Mouse (Mus musculus) MN1 (cell line): Measurements from ENCODE around the gene Tcf12.
A peak's percentile ranks its signal among the peaks of the same experiment; 100 is the strongest.

Experiments used
- DNase-seq: peaks from one replicate; pipeline ENCODE4 v3.0.0-alpha.2; 2016; ENCODE audit warnings: low spot score

The Tcf12 gene

DNA sequence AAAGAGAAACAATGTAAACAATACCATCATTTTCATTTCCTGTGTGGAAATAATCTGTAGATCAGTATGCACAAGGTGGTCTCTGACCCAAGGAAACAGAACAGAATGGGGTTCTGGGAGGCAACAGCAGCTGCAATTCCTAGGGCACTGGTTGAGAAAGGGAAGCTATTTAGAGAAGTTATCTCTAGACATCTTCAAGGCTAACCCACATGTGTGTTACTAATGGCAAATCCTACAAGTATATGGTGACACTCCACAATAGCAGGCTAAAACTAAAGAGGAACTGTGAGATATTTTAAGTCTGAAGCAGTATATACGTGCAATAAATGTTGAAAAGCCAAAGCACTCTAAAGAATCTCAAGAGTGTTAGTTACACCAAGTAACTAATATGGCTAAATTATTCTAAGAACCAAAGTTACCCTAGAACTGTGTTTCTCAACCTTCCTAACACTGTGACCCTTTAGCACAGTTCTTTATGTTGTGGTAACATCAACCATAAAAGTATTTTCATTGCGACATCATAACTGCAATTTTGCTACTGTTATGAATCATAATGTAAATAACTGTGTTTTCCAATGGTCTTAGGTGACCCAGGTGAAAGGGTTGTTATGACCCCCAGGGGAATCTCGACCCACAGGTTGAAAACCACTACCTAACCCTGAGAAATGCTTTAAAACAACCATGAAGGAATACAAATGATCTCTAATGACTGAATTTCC is 22.6 kb downstream of the Tcf12 start:
- no peak for DNase-seq

GRCm38 (mm10) chr9:72085017-72085416 is 26.7 kb downstream of the Tcf12 start:
- DNase-seq: peak; percentile 6

DNA sequence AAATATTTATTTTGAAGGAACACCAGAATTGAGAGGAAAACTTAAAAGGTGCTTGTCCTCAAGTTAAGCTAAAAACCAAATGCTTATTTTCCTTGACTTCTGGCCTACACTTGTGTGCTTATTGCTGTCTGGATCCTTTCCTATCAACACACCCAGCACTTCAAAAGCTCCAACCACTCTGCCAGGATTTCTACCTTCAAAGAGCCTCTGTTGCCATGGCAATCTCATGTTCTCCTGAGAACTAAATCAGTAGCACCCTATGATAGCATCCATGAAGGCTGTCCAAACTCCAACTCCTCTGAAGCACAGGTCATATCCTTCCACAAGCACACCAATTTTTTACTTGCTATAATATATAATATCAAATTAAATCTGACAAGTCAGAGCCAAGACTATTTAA is 27.5 kb downstream of the Tcf12 start:
- DNase-seq: peak; percentile 11

- no peak for DNase-seq
Observed at GRCm38 (mm10) chr9:72076158-72076557, 35.5 kb downstream of the Tcf12 start.

DNA sequence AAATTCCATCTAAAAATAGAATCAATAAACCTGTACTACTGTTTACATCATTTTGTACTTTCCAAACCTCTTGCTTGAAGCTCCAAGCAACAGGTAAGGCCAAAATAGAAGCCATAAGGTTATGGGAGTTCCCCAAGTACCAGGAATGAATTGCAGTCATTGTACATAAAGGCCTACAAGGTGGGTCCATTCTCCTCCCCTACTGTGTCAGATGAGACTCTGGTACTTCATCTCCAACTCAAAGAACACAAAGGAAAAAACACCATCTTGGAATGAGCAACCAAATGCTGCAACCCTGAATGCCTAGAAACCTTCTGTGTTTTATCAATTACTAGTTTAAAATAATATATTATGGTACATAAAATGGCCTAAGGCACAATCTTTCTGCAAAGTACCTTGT is 45.5 kb downstream of the Tcf12 start:
- DNase-seq: no peak

- no peak for DNase-seq
Observed at GRCm38 (mm10) chr9:72053144-72053543, 58.5 kb downstream of the Tcf12 start.

GRCm38 (mm10) chr9:72040156-72040555 is 71.5 kb downstream of the Tcf12 start:
- no peak for DNase-seq

DNA sequence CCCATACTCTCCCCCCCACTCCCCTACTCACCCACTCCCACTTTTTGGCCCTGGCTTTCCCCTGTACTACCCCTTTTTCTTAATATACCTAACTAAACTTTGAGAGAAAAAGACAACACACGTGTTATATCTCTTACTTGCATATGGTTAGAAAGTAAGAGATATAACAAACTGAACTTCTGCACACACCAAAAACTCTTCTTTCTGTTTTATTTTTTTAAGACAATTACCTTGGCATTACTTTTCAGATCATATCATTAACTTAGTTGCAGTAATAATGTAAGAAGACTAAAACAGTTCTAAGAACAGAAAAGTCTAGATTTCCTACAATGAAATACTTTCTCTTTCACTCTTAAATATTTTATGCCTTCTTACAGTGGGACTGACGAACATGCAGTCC is 72.3 kb downstream of the Tcf12 start:
- DNase-seq: no peak

- DNase-seq: no peak
Observed at GRCm38 (mm10) chr9:72037059-72037516, 74.6 kb downstream of the Tcf12 start.

GRCm38 (mm10) chr9:72036257-72036656 is 75.4 kb downstream of the Tcf12 start:
- no peak for DNase-seq

GRCm38 (mm10) chr9:72033271-72033670 is 78.4 kb downstream of the Tcf12 start:
- DNase-seq: no peak

- DNase-seq: no peak
Observed at GRCm38 (mm10) chr9:72030274-72030673, 81.4 kb downstream of the Tcf12 start.

DNA sequence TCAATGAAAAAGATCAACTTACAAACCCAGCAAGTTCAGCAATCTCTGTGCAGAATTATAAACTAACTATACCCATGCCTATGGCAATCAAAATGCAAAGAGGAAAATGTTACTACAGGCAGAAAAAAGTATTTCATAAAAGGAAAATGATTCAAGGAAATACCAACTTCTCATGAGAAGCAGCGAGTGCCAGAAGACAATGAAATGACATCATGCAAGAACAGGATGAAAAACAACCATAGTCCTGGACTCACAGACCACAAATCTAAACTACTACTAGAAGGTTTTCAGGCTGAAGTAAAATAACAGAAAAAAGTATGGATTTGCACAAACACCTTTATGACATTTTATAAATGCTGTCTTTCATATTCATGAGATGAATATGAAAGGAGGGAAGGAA is 82.1 kb downstream of the Tcf12 start:
- no peak for DNase-seq

DNA sequence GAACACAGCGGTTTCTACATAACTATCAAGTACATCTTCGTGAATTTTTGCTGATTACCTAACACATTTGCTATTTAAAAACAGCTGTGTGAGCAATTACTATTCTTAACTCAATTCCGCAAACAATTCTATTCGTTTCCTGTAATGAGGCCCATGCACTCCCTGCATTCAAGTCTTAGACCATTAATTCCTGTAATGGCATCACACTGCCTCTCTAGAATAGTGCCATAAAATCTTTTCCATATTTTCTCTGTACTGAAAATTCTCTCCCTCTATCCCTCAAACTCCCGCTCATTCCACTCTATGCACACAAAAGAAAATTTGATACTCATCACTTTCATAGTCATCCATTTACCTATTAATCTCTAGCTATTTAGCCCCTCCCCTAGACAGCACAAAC is 88.4 kb downstream of the Tcf12 start:
- DNase-seq: no peak

GRCm38 (mm10) chr9:72021512-72021911 is 90.2 kb downstream of the Tcf12 start:
- DNase-seq: no peak

DNA sequence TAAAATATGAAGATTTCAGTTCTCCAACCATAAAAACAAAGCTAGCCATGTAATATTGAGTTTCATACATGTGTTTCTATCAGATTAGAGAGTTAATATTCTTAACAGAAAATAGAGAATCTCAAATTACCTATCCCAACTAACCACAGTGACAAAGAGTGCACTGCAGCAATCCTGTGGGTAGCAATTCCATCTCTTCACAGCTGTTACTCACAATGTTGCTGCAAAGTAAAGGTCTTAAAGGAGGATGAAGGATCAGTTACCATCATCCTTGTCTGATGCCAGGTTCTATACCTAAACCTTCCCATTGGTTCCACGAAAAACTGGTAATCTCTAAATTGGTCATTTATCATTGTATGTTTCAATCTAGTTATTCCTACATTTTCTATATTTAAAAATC is 95.7 kb downstream of the Tcf12 start:
- DNase-seq: no peak

DNA sequence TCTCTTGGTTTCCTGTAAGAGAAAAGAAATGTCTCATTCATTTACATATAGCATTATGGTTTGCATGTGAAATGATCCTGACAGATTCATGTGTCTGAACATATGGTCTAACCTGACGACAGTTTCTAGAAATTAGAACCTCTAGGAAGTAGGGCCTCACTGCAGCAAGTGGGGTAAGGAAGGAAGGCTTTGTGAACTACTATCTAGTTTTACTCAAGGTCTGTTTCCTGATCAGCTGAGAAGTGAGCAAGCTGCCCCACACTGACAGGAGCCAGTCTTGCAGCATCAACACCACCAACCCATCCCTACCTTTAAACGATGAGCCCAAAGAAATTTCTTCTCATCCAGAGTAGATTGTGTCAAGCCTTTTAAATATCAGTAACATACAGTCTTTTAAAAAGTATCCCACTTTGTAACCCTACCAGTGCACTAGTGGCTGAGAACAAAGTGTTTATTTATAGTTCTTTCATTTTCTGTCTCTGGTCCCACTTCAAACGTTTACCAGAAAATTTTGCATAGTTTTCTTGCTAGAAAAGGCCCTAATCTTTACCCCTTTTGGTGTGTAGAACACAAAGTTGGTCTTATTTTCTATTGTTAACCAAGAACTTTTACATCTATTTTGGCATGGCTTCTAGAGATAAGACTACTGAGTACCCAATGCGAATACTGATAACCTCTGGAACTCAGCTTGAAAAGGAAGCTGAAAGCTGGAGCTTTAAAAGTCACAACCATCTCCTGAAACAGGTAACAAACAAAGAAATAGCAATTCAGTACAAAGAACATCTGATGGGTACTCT is 96.9 kb downstream of the Tcf12 start:
- no peak for DNase-seq

DNA sequence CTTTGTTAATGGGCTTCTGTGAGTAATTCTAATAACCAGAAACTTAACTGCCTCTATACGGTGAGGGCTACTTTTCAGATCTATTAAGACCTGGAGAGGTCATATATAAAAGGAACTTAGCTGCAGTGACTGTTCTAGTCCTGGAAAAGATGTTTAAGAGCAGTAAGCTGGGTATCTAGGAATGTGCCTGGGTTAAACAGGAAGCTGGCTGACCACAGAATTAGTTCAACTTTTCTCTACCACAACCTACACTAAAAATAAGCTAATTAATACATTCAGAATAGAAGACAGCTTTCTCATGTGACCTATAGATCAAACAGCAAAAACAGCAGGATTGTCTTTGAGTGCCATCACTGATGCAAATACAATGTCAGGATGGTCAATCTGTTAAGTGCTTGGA is 98.1 kb downstream of the Tcf12 start:
- no peak for DNase-seq

- no peak for DNase-seq
Observed at GRCm38 (mm10) chr9:72008634-72009033, 103.0 kb downstream of the Tcf12 start.

GRCm38 (mm10) chr9:71991147-71991546 is 120.5 kb downstream of the Tcf12 start:
- no peak for DNase-seq

GRCm38 (mm10) chr9:71990376-71990775 is 121.3 kb downstream of the Tcf12 start:
- no peak for DNase-seq

DNA sequence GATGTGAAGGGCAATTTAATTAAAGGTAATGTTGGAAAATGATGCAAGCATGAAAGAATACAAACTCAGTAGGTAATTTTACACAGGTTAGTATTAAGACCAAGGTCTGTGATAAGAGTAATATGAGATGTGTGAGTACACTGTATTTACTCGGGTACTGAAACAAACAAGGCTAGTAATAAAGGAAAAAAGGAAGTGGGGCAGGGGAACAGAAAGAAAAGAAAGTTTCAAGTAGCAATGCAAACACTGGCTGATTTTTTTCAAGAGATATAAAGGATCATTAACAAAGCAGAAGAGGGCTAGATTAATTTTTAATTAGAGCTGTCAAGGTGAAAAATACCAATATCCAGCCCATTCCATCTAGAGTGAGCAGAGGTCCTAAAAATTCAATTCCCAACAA is 122.0 kb downstream of the Tcf12 start:
- no peak for DNase-seq

GRCm38 (mm10) chr9:71986716-71987115 is 125.0 kb downstream of the Tcf12 start:
- no peak for DNase-seq

- DNase-seq: peak; percentile 62
Observed at GRCm38 (mm10) chr9:71982826-71983225, 128.8 kb downstream of the Tcf12 start.
